Mouse (Mus musculus) heart, embryonic 14.5 days (tissue): ENCODE data around the gene Tuba3a. TPM values are rescaled to one million over a fixed set of nuclear protein-coding genes. Genes with fewer than 3 reads are reported as not detected.
A peak's percentile ranks its signal among the peaks of the same experiment; 100 is the strongest.

ENCODE experiments used
- ATAC-seq: fragments of 200-750 bp; cut with Nextera tagmentation; 2 replicates; pipeline ENCODE4 v1.8.0; 2017; ENCODE audit warnings: low read depth, moderate TSS enrichment; ENCODE audit not compliant: insufficient number of reproducible peaks, insufficient read depth, low FRiP score
- H3K27ac ChIP-seq, 2 experiments: fragments of 200-500 bp in 1 of 2; fragments of 300-500 bp in 1 of 2; sonication (generic) in 1 of 2; replicated peaks in 1 of 2; 2 replicates each; pipeline ENCODE4 v1.5.1; 2012 to 2014; ENCODE audit warnings: low read depth in 2 of 2, low read length in 2 of 2, control low read depth in 1 of 2, mild to moderate bottlenecking in 1 of 2, mixed read lengths in 1 of 2; ENCODE audit not compliant: control insufficient read depth in 1 of 2, insufficient read depth in 1 of 2
- H3K27me3 ChIP-seq: fragments of 300-500 bp; sonication (generic); 2 replicates; pipeline ENCODE4 v1.6.1; 2014; ENCODE audit warnings: mild to moderate bottlenecking, low read length, control low read depth; ENCODE audit not compliant: control insufficient read depth, insufficient read depth
- H3K36me3 ChIP-seq: fragments of 300-500 bp; sonication (generic); 2 replicates; pipeline ENCODE4 v1.6.1; 2014; ENCODE audit warnings: mild to moderate bottlenecking, control low read depth, low read length, mixed read lengths; ENCODE audit not compliant: control insufficient read depth, insufficient read depth
- H3K4me1 ChIP-seq, 2 experiments: fragments of 200-500 bp in 1 of 2; fragments of 300-500 bp in 1 of 2; sonication (generic) in 1 of 2; 2 replicates each; pipeline ENCODE4 v1.6.1; 2012 to 2014; ENCODE audit warnings: low read length in 2 of 2, control low read depth in 1 of 2, mixed read lengths in 1 of 2; ENCODE audit not compliant: control insufficient read depth in 2 of 2, insufficient read depth in 2 of 2
- H3K4me2 ChIP-seq: fragments of 300-500 bp; sonication (generic); 2 replicates; pipeline ENCODE4 v1.6.1; 2014; ENCODE audit warnings: mild to moderate bottlenecking, low read length
- H3K4me3 ChIP-seq, 2 experiments: fragments of 200-500 bp in 1 of 2; fragments of 300-500 bp in 1 of 2; sonication (generic) in 1 of 2; 2 replicates each; pipeline ENCODE4 v1.5.1; 2012 to 2014; ENCODE audit warnings: low read length in 2 of 2, mild to moderate bottlenecking in 2 of 2, control low read depth in 1 of 2, low read depth in 1 of 2, moderate library complexity in 1 of 2; ENCODE audit not compliant: control insufficient read depth in 1 of 2, insufficient read depth in 1 of 2
- H3K9ac ChIP-seq: fragments of 300-500 bp; sonication (generic); 2 replicates; pipeline ENCODE4 v1.6.1; 2014; ENCODE audit warnings: mild to moderate bottlenecking, low read length
- H3K9me3 ChIP-seq: fragments of 300-500 bp; sonication (generic); 2 replicates; pipeline ENCODE4 v1.6.1; 2016; ENCODE audit warnings: low read length, control low read depth; ENCODE audit not compliant: control insufficient read depth
- WGBS: fragments of 180-500 bp; shearing (Covaris S2); extraction: QIAGEN DNeasy Blood & Tissue Kit; methylation state at CpG from one replicate; pipeline ENCODE4 v1.1.7; 2014; 5-methylcytosine and 5-hydroxymethylcytosine counted together
- polyA plus RNA-seq: library from polyadenylated mRNA; unstranded; fragments of >200 nt; fragmentation: Nextera tagmentation; extraction: Ambion mirVana; gene quantifications from 2 replicates; pipeline ENCODE4 v1.2.1, GENCODE M21; 2014

Tuba3a gene
- polyA plus RNA-seq, 1 experiment from 2014 or later, result not detected

DNA sequence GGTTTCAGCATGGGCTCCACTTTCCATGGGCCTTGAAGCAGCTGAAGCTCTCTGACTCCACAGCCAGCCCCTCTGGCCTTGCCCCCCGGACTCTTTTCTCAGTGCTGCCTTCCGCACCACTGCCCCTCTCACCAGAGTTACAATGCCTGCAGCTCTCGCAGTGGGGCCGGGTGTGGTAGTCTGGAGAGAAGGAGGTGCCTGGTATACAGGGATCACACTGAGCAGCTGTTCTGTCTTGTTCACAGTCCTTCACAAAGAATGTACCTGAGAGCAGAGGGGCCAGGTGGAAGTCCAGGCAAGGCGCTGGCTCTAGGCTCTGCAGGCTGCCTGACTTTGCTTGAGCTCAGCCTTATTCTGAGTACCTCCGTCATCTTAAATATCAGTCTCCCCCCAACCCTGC, 49.5 kb downstream of the Tuba3a start:
- Histone ChIP-seq H3K4me1 (peaks cover 14 to 16% of the 10 kb centered on the region in 2 experiments), H3K4me3 (no peak overlapping the region), H3K4me2 (no peak overlapping the region), H3K27me3 (no peaks in the 10 kb centered on the region), H3K9ac (no peak overlapping the region), H3K27ac (no peak overlapping the region), H3K36me3 (no peaks in the 10 kb centered on the region), H3K9me3 (no peaks in the 10 kb centered on the region)
- ATAC-seq, result no peak
- 67% methylated on average over 6 of the region's 6 CpGs for WGBS

DNA sequence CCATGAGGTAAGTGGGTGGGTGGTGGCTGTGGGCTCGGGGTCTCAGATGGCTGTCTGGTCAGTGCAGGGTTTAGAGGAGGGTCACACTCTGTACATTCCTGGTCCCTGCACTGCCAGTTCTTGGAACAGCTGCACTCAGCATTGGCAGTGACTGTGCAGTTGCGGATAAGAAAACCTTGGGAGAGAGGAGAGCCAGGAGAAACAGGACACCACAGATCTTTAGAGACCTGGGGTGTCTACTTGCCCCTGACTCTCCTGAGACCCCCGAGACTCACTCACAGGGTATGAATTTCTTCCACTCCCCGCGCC, 51.4 kb downstream of the Tuba3a start:
- WGBS, result 60% methylated on average over 5 of the region's 5 CpGs
- peak overlapping the region; percentile 31 for H3K4me2 ChIP-seq
- H3K36me3 ChIP-seq, result no peaks in the 10 kb centered on the region
- no peak overlapping the region for H3K4me3 ChIP-seq
- H3K27ac ChIP-seq, result peak overlapping the region; percentile 28 to 51; a peak in 1 of 4 replicates
- H3K27me3 ChIP-seq, result no peaks in the 10 kb centered on the region
- H3K9ac ChIP-seq, result peak overlapping the region; percentile 25; the same call in 1 of the 2 replicates
- no peak for ATAC-seq
- no peaks in the 10 kb centered on the region for H3K9me3 ChIP-seq
- peaks cover 16 to 21% of the 10 kb centered on the region in 2 experiments for H3K4me1 ChIP-seq

- H3K27ac ChIP-seq, result peak overlapping the region; percentile 47 to 51; a peak in 2 of 4 replicates
- no peak overlapping the region for H3K4me3 ChIP-seq
- H3K4me2 ChIP-seq, result peak overlapping the region; percentile 31; the same call in 1 of the 2 replicates
- no peak for ATAC-seq
- H3K4me1 ChIP-seq, result peaks cover 16 to 21% of the 10 kb centered on the region in 2 experiments
- H3K9ac ChIP-seq, result peak overlapping the region; percentile 25; the same call in 1 of the 2 replicates
- no peaks in the 10 kb centered on the region for H3K36me3 ChIP-seq
- no peaks in the 10 kb centered on the region for H3K27me3 ChIP-seq
- H3K9me3 ChIP-seq, result no peaks in the 10 kb centered on the region
- WGBS, result 40% methylated on average over 7 of the region's 7 CpGs
These were observed 51.9 kb downstream of the Tuba3a start for GRCm38 (mm10) chr6:125233816-125234519.

DNA sequence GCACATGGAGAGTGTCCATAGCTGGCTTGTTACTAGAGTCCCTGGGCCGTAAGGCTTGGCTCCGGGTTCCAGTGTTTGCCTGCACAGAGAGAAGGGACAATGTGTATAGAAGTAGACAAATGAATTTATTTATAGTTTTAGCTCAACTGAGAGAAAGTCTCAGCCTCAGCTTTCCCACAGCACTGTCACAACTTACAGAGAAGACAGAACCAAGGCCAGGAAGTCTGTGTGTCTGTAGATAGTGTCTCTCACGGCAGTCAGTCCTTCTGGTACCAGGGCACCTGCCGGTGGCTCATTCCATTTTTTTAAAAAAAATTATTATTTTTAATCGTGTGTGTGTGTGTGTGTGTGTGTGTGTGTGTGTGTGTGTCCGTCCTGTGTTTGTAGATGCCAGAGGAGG, 53.3 kb downstream of the Tuba3a start:
- H3K4me3 ChIP-seq, result no peak overlapping the region
- H3K9ac ChIP-seq, result no peak overlapping the region
- WGBS, result 67% methylated on average over 6 of the region's 6 CpGs
- no peak for ATAC-seq
- H3K4me2 ChIP-seq, result peak overlapping the region; percentile 96
- peaks cover 16 to 21% of the 10 kb centered on the region in 2 experiments for H3K4me1 ChIP-seq
- no peaks in the 10 kb centered on the region for H3K27me3 ChIP-seq
- no peaks in the 10 kb centered on the region for H3K36me3 ChIP-seq
- peak overlapping the region in 1 of 2 experiments; percentile 80; a peak in 2 of 4 replicates for H3K27ac ChIP-seq
- no peaks in the 10 kb centered on the region for H3K9me3 ChIP-seq

DNA sequence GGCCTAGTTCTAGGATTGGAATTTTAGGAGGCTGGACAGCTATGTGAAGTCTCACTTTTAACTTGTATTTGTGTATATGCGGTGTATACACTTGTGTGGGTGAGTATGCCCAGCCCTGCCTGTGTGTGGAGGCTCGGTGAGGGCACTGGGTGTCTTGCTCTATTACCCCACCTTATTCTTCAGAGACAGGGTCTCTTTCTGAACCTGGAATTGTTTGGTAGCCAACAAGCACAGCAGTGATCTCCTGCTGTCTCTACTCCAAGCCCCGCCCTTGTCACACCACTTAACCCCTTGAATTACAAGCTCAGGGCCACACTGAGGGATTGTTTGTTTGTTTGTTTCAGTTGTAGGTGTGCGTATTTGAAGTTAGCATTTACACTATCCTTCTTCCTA, 53.8 kb downstream of the Tuba3a start:
- peak overlapping the region; percentile 59 to 82 for H3K4me3 ChIP-seq
- no peak for ATAC-seq

GRCm38 (mm10) chr6:125231117-125232044, 54.5 kb downstream of the Tuba3a start, which contains the start of gene Tapbpl:
Tapbpl (minus strand) TSS chr6:125231860.
- H3K4me1 ChIP-seq, result peaks cover 16 to 21% of the 10 kb centered on the region in 2 experiments
- peak within 1 kb of the TSS; percentile 96 for H3K4me2 ChIP-seq
- peak within 1 kb of the TSS; percentile 86 for H3K9ac ChIP-seq
- no peaks in the 10 kb centered on the region for H3K9me3 ChIP-seq
- no peaks in the 10 kb centered on the region for H3K27me3 ChIP-seq
- peak within 1 kb of the TSS; percentile 59 to 82 for H3K4me3 ChIP-seq
- no peaks in the 10 kb centered on the region for H3K36me3 ChIP-seq
- peak; percentile 44; the same call in 1 of the 2 replicates for ATAC-seq
- WGBS, result 1% methylated on average over 16 of the region's 16 CpGs
- peak within 1 kb of the TSS; percentile 80 to 85 for H3K27ac ChIP-seq

More for the DNA sequence above, 53.8 kb downstream of the Tuba3a start:
- peak overlapping the region; percentile 96 for H3K4me2 ChIP-seq
- no peaks in the 10 kb centered on the region for H3K36me3 ChIP-seq
- peaks cover 16 to 21% of the 10 kb centered on the region in 2 experiments for H3K4me1 ChIP-seq
- H3K9ac ChIP-seq, result peak overlapping the region; percentile 86
- H3K9me3 ChIP-seq, result no peaks in the 10 kb centered on the region
- 48% methylated on average over 4 of the region's 4 CpGs for WGBS
- no peaks in the 10 kb centered on the region for H3K27me3 ChIP-seq
- H3K27ac ChIP-seq, result peak overlapping the region; percentile 80 to 85

- no peaks in the 10 kb centered on the region for H3K9me3 ChIP-seq
- 53% methylated on average over 9 of the region's 9 CpGs for WGBS
- H3K9ac ChIP-seq, result peak overlapping the region; percentile 30; the same call in 1 of the 2 replicates
- ATAC-seq, result no peak
- no peak overlapping the region; a peak in 1 of 4 replicates for H3K27ac ChIP-seq
- peaks cover 16 to 21% of the 10 kb centered on the region in 2 experiments for H3K4me1 ChIP-seq
- H3K4me2 ChIP-seq, result peak overlapping the region; percentile 96
- H3K4me3 ChIP-seq, result no peak overlapping the region
- H3K36me3 ChIP-seq, result no peaks in the 10 kb centered on the region
- no peaks in the 10 kb centered on the region for H3K27me3 ChIP-seq
These were observed 55.3 kb downstream of the Tuba3a start for GRCm38 (mm10) chr6:125230571-125230970.
